Mouse (Mus musculus) ovary, postnatal 14 days (tissue): ENCODE measurements at regions not wholly inside any gene's neighbourhood (a gene's known extent, or its start where the extent isn't known, plus 50 kb on each side); places are given as distances from the start of the nearest gene placed in this dataset.
A peak's percentile ranks its signal among the peaks of the same experiment; 100 is the strongest.

Source experiments
- DNase-seq: peaks from one replicate; pipeline ENCODE4 v3.0.0; 2022; ENCODE audit warnings: low spot score

- no peak for DNase-seq
Measured at GRCm38 (mm10) chr6:49637654-49638053, 184.9 kb upstream of the Npy start.

GRCm38 (mm10) chr6:49641256-49641655, 181.3 kb upstream of the Npy start:
- DNase-seq, result no peak

- no peak for DNase-seq
Measured at GRCm38 (mm10) chr6:49654541-49655130, 167.9 kb upstream of the Npy start.

GRCm38 (mm10) chr6:49655241-49655640, 167.3 kb upstream of the Npy start:
- no peak for DNase-seq

GRCm38 (mm10) chr6:49656359-49657280, 165.9 kb upstream of the Npy start:
- no peak for DNase-seq

GRCm38 (mm10) chr6:49657988-49658387, 164.5 kb upstream of the Npy start:
- no peak for DNase-seq

GRCm38 (mm10) chr6:49670991-49671390, 151.5 kb upstream of the Npy start:
- DNase-seq, result peak; percentile 5

- DNase-seq, result no peak
Measured at GRCm38 (mm10) chr6:49671912-49672311, 150.6 kb upstream of the Npy start.

GRCm38 (mm10) chr6:49686776-49687175, 135.7 kb upstream of the Npy start:
- DNase-seq, result no peak

GRCm38 (mm10) chr6:49692032-49692539, 130.4 kb upstream of the Npy start:
- no peak for DNase-seq

GRCm38 (mm10) chr6:49694851-49695250, 127.7 kb upstream of the Npy start:
- DNase-seq, result no peak

- DNase-seq, result no peak
Measured at GRCm38 (mm10) chr6:49696990-49697389, 125.5 kb upstream of the Npy start.

- no peak for DNase-seq
Measured at GRCm38 (mm10) chr6:49701453-49701852, 121.1 kb upstream of the Npy start.

- no peak for DNase-seq
Measured at GRCm38 (mm10) chr6:49712980-49713379, 109.5 kb upstream of the Npy start.

GRCm38 (mm10) chr6:49716520-49716919, 106.0 kb upstream of the Npy start:
- DNase-seq, result peak; percentile 6

GRCm38 (mm10) chr6:49716945-49717344, 105.6 kb upstream of the Npy start:
- DNase-seq, result no peak

- no peak for DNase-seq
Measured at GRCm38 (mm10) chr6:49733191-49733590, 89.3 kb upstream of the Npy start.

- DNase-seq, result no peak
Measured at GRCm38 (mm10) chr6:49743157-49743556, 79.4 kb upstream of the Npy start.

GRCm38 (mm10) chr6:49745301-49745700, 77.2 kb upstream of the Npy start:
- DNase-seq, result no peak

GRCm38 (mm10) chr6:49750544-49750943, 72.0 kb upstream of the Npy start:
- DNase-seq, result no peak

GRCm38 (mm10) chr6:49759614-49760013, 62.9 kb upstream of the Npy start:
- no peak for DNase-seq

- no peak for DNase-seq
Measured at GRCm38 (mm10) chr6:49764746-49765145, 57.8 kb upstream of the Npy start.
